Mouse (Mus musculus): ENCODE data around the gene Pigk.

- TF ChIP-seq POLR2A (IDR thresholded peaks at IDR 0.05; ENCODE audit: low read depth, low read length): no peak
- no peak for TF ChIP-seq CTCF (IDR thresholded peaks at IDR 0.05; ENCODE audit: extremely low read depth, insufficient read length, insufficient replicate concordance, low read depth, low read length)
Measured at GRCm38 (mm10) chr3:152712957-152713356, 943 bp upstream of the Pigk start.
